Mouse (Mus musculus) intestine, embryonic 16.5 days (tissue): ENCODE results near the gene Rbpj. TPM values are rescaled to one million over a fixed set of nuclear protein-coding genes. Genes with fewer than 3 reads are reported as not detected.

Source experiments
- ATAC-seq: fragments of 200-750 bp; cut with Nextera tagmentation; 2 replicates; pipeline ENCODE4 v1.8.0; 2017; ENCODE audit warnings: moderate TSS enrichment, moderate library complexity
- H3K27ac ChIP-seq: fragments of 300-500 bp; sonication (generic); 2 replicates; pipeline ENCODE4 v1.5.1; 2014; ENCODE audit warnings: mild to moderate bottlenecking, low read length
- H3K27me3 ChIP-seq: fragments of 300-500 bp; sonication (generic); replicated peaks from 2 replicates; pipeline ENCODE4 v1.6.1; 2014; ENCODE audit warnings: low read length, control low read depth, mixed read lengths; ENCODE audit not compliant: control insufficient read depth, insufficient read depth
- H3K36me3 ChIP-seq: fragments of 300-500 bp; sonication (generic); 2 replicates; pipeline ENCODE4 v1.6.1; 2014; ENCODE audit warnings: low read length, control low read depth; ENCODE audit not compliant: control insufficient read depth, insufficient read depth
- H3K4me1 ChIP-seq: fragments of 300-500 bp; sonication (generic); 2 replicates; pipeline ENCODE4 v1.6.1; 2014; ENCODE audit warnings: low read length, control low read depth, mixed read lengths; ENCODE audit not compliant: control insufficient read depth, insufficient read depth
- H3K4me2 ChIP-seq: fragments of 300-500 bp; sonication (generic); 2 replicates; pipeline ENCODE4 v1.6.1; 2014; ENCODE audit warnings: low read depth, low read length, control low read depth
- H3K4me3 ChIP-seq: fragments of 300-500 bp; sonication (generic); 2 replicates; pipeline ENCODE4 v1.5.1; 2014; ENCODE audit warnings: mild to moderate bottlenecking, low read length
- H3K9ac ChIP-seq: fragments of 300-500 bp; sonication (generic); 2 replicates; pipeline ENCODE4 v1.6.1; 2014; ENCODE audit warnings: low read depth, low read length
- H3K9me3 ChIP-seq: fragments of 300-500 bp; sonication (generic); 2 replicates; pipeline ENCODE4 v1.6.1; 2016; ENCODE audit warnings: low read length, control low read depth; ENCODE audit not compliant: control insufficient read depth
- WGBS: fragments of 180-500 bp; shearing (Covaris S2); extraction: QIAGEN DNeasy Blood & Tissue Kit; methylation state at CpG from one replicate; pipeline ENCODE4 v1.1.7; 2014; 5-methylcytosine and 5-hydroxymethylcytosine counted together
- polyA plus RNA-seq: library from polyadenylated mRNA; unstranded; fragments of >200 nt; fragmentation: Nextera tagmentation; extraction: Ambion mirVana; gene quantifications from 2 replicates; pipeline ENCODE4 v1.2.1, GENCODE M21; 2015

Gene Rbpj
- 19.8 and 20.3 TPM in 2 replicates for polyA plus RNA-seq

GRCm38 (mm10) chr5:53465883-53466282 lies at the start of gene Rbpj:
Gene Rbpj (plus strand): TSS chr5:53466152.
- 90% methylated on average over 9 of the region's 9 CpGs for WGBS
- H3K4me3 ChIP-seq, result no peak within 1 kb of the TSS
- H3K9ac ChIP-seq, result no peak within 1 kb of the TSS
- no peak within 1 kb of the TSS for H3K4me2 ChIP-seq
- no peaks in the 10 kb centered on the region for H3K36me3 ChIP-seq
- no peaks in the 10 kb centered on the region for H3K27me3 ChIP-seq
- ATAC-seq, result no peak
- no peak within 1 kb of the TSS for H3K27ac ChIP-seq
- peaks cover 15% of the 10 kb centered on the region for H3K4me1 ChIP-seq
- H3K9me3 ChIP-seq, result no peaks in the 10 kb centered on the region

- Histone ChIP-seq H3K4me2 (no peak overlapping the region), H3K9ac (no peak overlapping the region), H3K27me3 (no peaks in the 10 kb centered on the region), H3K36me3 (no peaks in the 10 kb centered on the region), H3K9me3 (no peaks in the 10 kb centered on the region), H3K27ac (no peak overlapping the region), H3K4me3 (no peak overlapping the region), H3K4me1 (no peaks in the 10 kb centered on the region; the same call in 1 of the 2 replicates)
- 88% methylated on average over 1 of the region's 1 CpGs for WGBS
- ATAC-seq, result no peak
Observed at GRCm38 (mm10) chr5:53420777-53421176, 45.2 kb upstream of the Rbpj start.

- no peak overlapping the region for H3K9ac ChIP-seq
- ATAC-seq, result no peak
- WGBS, result 63% methylated on average over 4 of the region's 4 CpGs
Observed at GRCm38 (mm10) chr5:53421291-53421690, 44.7 kb upstream of the Rbpj start.

GRCm38 (mm10) chr5:53427411-53427810 lies 38.5 kb upstream of the Rbpj start:
- no peak overlapping the region for H3K9ac ChIP-seq
- no peak for ATAC-seq
- 75% methylated on average over 4 of the region's 4 CpGs for WGBS
- H3K4me3 ChIP-seq, result no peak overlapping the region
- H3K4me1 ChIP-seq, result no peaks in the 10 kb centered on the region; the same call in 1 of the 2 replicates
- H3K4me2 ChIP-seq, result no peak overlapping the region
- no peaks in the 10 kb centered on the region for H3K9me3 ChIP-seq
- no peaks in the 10 kb centered on the region for H3K27me3 ChIP-seq
- H3K36me3 ChIP-seq, result no peaks in the 10 kb centered on the region
- H3K27ac ChIP-seq, result no peak overlapping the region

More at GRCm38 (mm10) chr5:53421291-53421690, 44.7 kb upstream of the Rbpj start:
- Histone ChIP-seq H3K4me3 (no peak overlapping the region), H3K4me1 (no peaks in the 10 kb centered on the region; the same call in 1 of the 2 replicates), H3K27ac (no peak overlapping the region), H3K4me2 (no peak overlapping the region), H3K27me3 (no peaks in the 10 kb centered on the region), H3K9me3 (no peaks in the 10 kb centered on the region), H3K36me3 (no peaks in the 10 kb centered on the region)

- no peak overlapping the region for H3K9ac ChIP-seq
- 57% methylated on average over 10 of the region's 10 CpGs for WGBS
Observed at GRCm38 (mm10) chr5:53429683-53430477, 36.1 kb upstream of the Rbpj start.

GRCm38 (mm10) chr5:53432451-53432850 lies 33.5 kb upstream of the Rbpj start:
- no peak overlapping the region for H3K4me2 ChIP-seq
- H3K27ac ChIP-seq, result no peak overlapping the region
- no peaks in the 10 kb centered on the region for H3K36me3 ChIP-seq
- WGBS, result 85% methylated on average over 4 of the region's 4 CpGs
- no peaks in the 10 kb centered on the region; the same call in 1 of the 2 replicates for H3K4me1 ChIP-seq
- no peak overlapping the region for H3K9ac ChIP-seq
- H3K27me3 ChIP-seq, result no peaks in the 10 kb centered on the region
- no peak overlapping the region for H3K4me3 ChIP-seq
- no peaks in the 10 kb centered on the region for H3K9me3 ChIP-seq
- no peak for ATAC-seq

More at GRCm38 (mm10) chr5:53429683-53430477, 36.1 kb upstream of the Rbpj start:
- Histone ChIP-seq H3K27me3 (no peaks in the 10 kb centered on the region), H3K9me3 (no peaks in the 10 kb centered on the region), H3K4me1 (no peaks in the 10 kb centered on the region), H3K27ac (peak overlapping the region; percentile 49), H3K36me3 (no peaks in the 10 kb centered on the region), H3K4me2 (no peak overlapping the region), H3K4me3 (no peak overlapping the region)
- ATAC-seq, result peak; percentile 73

GRCm38 (mm10) chr5:53436905-53437632 lies 28.9 kb upstream of the Rbpj start:
- ATAC-seq, result no peak
- H3K27me3 ChIP-seq, result no peaks in the 10 kb centered on the region
- H3K9me3 ChIP-seq, result no peaks in the 10 kb centered on the region
- peaks cover 5% of the 10 kb centered on the region; the same call in 1 of the 2 replicates for H3K4me1 ChIP-seq
- no peak overlapping the region for H3K4me3 ChIP-seq
- H3K36me3 ChIP-seq, result no peaks in the 10 kb centered on the region
- 0 out of 2 replicates have a peak overlapping the region, but pooled peaks have one; percentile 29 for H3K27ac ChIP-seq
- 82% methylated on average over 6 of the region's 6 CpGs for WGBS
- H3K9ac ChIP-seq, result no peak overlapping the region
- H3K4me2 ChIP-seq, result no peak overlapping the region

GRCm38 (mm10) chr5:53437767-53438166 lies 28.2 kb upstream of the Rbpj start:
- Histone ChIP-seq H3K27me3 (no peaks in the 10 kb centered on the region), H3K36me3 (no peaks in the 10 kb centered on the region), H3K4me3 (no peak overlapping the region), H3K9ac (no peak overlapping the region), H3K4me2 (no peak overlapping the region), H3K9me3 (no peaks in the 10 kb centered on the region), H3K4me1 (peaks cover 5% of the 10 kb centered on the region; the same call in 1 of the 2 replicates), H3K27ac (peak overlapping the region; percentile 29; the same call in 1 of the 2 replicates)
- ATAC-seq, result peak; percentile 40
- 54% methylated on average over 4 of the region's 4 CpGs for WGBS

GRCm38 (mm10) chr5:53438268-53438667 lies 27.7 kb upstream of the Rbpj start:
- 42% methylated on average over 3 of the region's 3 CpGs for WGBS
- Histone ChIP-seq H3K4me1 (peaks cover 5% of the 10 kb centered on the region; the same call in 1 of the 2 replicates), H3K9ac (no peak overlapping the region), H3K9me3 (no peaks in the 10 kb centered on the region), H3K27me3 (no peaks in the 10 kb centered on the region), H3K4me3 (no peak overlapping the region), H3K4me2 (no peak overlapping the region), H3K36me3 (no peaks in the 10 kb centered on the region), H3K27ac (peak overlapping the region; percentile 75)
- ATAC-seq, result peak; percentile 81
